Mouse (Mus musculus): Measurements from ENCODE around the gene Sprn. TPM values are rescaled to one million over a fixed set of nuclear protein-coding genes. Genes with fewer than 3 reads are reported as not detected.
"Not testable (repeated sequence)": the region's sequence is repeated elsewhere in the genome, so short reads cannot be mapped to it uniquely, and the experiment has no call there.

The Sprn gene
- total RNA-seq, 1 experiment from 2014 or later: 0.67 TPM

DNA sequence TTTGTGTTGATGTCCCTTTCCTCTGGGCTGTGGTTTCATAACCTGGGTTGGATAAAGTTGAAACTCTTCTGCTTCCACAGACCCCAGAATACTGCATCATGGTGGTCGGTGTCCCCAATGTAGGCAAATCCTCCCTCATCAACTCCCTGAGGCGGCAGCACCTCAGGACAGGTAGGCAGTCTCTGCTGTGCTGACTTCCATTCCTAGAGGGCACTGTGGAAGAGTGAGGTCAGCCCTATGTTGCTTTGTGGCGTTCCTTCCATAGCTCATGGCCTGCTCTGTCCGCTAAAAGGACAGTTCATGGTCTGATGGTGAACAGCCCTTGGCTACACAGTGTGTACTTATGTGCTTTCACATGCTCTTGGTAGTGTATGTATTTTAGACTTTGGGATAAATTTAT, 10.1 kb downstream of the Sprn start:
- no peak for DNase-seq

DNA sequence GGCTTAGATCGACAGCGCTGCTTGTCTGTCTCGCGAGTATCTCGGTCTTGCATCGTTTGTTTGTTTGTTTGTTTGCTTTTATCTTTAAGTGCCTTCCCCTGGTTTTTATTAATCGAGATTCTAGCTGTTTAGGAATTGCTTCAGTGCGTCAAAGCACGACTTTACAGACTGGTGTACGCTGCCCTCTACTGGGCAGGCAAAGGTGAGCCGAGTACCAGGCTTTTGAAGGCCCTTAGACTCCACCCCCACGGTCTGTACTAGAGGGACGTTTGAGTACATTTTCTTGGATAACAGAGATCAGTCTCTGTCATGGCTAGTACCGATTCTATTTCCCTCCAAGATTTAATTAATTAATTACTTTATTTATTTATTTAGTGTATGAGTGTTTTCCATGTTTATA, 13.3 kb downstream of the Sprn start:
- peak; percentile 85 for DNase-seq

DNA sequence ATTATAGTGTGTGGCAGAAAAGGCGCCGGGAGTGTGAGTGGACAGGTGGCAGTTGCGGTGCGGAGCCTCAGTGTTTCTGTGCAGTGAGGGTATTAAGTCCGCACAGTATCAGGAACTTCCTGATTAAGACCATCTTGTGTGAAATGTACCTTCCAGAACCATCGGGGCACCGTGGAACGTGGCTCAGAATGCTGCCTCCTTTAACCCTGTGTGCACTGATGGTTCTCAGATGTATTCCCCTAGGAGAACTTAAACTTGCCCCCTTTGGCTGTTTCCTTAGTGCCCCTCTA, 16.7 kb downstream of the Sprn start:
- no peak for DNase-seq

DNA sequence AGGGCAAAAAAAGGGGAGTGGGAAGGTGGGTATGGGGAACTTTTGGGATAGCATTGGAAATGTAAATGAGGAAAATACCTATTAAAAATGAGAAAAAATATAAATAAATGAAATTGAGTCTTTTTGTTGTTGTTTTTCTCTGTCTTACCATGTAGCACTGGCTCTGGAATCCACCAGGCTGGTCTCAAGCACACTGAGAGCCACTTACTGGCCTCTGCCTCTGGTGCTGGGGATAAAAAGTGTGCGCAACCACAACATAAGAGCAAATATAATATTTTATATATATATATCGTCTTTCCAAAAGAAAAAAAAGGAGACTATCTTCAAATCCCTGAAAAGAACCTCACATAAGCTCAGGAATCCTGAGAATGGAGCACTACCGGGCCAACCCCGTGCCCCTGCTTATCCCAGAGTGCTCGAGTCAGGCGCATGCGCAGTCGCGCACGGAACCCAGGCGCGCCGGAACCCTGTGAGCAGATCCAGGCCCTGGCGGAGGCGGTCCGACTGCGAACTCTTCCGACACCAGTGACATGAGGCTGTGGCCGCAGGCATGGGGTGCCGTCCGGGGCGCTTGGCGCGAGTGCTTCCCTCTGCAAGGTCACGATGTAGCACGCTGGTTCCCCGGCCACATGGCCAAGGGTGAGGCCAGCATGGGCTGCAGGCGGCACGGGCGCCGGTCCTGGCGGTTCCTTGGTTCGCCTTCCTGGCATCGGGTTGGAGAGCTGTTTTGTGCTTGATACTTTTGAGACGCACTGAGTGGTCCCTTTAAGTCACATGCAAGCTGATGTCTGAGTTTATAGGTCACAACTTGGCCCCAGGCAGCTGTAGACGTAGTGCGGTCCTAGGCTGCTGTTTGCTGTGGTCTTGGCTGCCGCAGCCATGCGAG, 17.3 kb downstream of the Sprn start, which contains the start of gene Mtg1:
Mtg1 (plus strand) TSS at position 430 of the 886 bp plus-strand sequence.
- peak; percentile 97 for DNase-seq

DNA sequence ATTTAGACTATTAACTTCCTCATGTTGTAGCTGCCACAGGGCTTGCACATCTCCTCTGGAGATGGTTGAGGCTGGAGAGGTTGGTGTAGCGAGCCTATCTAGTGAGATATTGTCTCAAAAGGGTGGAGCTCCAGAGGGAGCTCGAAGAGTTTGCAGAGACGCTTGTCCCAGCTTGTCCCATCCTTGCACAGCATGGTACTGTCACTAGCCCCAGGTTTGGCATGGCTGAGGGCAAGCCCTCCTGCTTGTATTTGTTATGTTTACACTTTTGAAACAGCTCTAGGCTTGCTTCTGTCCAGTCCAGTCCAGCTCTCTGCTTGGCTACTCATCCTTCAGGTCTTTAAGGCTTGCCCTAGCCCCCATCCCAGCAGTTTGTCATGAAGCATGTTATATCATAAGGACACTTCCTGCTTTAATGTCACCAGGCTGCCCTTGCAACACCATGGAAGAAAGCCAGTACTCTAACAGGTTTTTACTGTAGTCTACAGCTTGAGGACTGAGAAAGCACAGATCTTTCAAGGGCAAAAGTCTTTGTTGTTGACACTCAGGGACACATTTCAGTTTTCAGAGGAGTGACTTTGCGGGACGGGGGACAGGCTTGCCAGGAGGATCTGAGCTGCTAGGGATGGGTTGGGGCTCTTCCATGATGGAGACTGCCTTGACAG, 19.4 kb downstream of the Sprn start:
- DNase-seq: peak; percentile 70

DNA sequence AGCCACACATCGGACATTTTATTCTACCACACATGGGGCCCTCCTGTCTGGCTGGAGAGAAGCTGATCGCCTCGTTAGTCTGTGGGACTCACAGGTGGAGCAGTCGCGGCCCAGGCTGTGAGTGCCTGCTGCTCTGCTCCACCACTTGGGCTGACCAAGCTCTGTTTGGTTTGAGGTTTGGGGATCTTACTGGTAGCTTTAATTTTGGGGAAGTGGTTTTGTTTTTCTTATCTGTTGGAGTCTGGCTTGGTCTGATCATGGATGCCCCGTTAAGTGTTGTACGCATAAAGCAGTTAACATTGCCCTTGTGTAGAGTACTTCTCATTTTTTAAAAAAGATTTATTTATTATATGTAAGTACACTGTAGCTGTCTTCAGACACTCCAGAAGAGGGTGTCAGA, 20.6 kb downstream of the Sprn start:
- DNase-seq: not testable (repeated sequence)

DNA sequence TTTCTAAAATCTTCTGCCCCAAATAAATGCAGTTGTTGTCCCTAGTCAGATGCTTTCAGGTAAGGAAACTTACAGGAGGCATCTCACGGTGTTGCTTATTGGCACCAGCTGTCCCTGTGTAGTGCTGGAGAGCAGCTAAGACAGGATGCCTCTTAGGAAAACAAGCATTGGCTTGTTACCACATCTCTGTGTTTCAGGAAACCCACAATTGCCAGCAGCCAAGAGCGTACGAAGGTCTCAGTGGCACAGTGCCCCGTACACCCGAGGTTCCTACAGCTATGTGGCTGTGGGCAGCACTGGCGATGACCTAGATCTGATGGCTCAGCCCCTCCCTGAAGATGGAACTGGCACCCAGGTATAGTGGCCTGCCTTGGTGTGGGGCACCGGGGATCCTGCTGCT, 22.5 kb downstream of the Sprn start:
- not testable (repeated sequence) for DNase-seq

DNA sequence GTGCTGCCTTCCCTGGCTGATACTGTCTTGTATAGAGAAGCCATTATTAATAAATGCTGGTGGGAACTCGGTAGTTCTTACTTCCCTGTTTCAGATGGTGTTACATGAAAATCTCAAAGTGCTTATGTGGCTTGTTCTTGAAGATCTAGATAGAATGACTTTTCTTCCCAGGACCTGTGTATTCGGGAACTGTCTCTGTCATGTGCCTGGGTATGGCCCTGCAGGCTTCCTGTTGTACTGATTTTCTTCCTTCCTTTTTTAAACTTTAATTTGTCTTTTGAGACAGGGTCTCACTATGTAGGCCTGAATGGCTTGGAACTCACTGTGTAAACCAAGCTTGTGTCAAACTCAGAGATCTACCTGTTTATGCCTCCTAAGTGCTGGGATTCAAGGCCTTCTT, 26.8 kb downstream of the Sprn start:
- DNase-seq: no peak

DNA sequence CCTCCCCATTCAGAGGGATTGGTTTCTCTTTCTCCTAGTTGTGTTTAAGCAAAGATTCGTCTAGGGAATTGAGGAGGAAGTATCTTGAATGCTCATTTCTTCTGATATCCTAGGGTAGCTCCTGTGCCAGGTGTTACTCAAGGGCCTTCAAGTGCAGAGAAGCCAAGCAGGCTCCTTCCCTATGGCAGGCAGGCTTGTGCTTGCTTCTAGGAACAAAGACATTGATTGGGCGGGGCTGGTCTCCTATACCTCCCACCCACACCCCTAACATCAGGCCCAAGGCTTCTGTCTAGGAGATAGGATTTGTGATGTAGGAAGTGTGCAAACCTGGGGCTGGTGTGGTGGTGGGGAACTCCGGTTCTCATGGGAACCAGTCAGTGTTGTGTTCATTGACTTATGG, 27.7 kb downstream of the Sprn start:
- DNase-seq: no peak

DNA sequence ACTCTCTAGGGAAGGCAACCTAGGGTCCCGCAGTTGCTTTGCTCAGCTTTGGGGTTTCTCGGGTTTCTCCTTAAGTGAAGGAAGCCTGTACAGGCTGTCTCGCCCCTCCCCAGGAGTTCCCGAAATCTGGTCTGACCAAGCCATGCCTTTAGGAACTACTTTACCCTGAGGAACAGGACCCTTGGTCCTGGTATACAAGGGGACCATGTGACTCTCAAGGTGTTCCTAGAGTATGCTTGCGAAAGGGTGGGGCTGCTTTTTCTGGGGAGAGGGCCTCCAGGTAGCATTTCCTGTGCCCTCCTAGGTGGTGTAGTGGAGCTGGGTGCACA, 28.7 kb downstream of the Sprn start:
- no peak for DNase-seq

DNA sequence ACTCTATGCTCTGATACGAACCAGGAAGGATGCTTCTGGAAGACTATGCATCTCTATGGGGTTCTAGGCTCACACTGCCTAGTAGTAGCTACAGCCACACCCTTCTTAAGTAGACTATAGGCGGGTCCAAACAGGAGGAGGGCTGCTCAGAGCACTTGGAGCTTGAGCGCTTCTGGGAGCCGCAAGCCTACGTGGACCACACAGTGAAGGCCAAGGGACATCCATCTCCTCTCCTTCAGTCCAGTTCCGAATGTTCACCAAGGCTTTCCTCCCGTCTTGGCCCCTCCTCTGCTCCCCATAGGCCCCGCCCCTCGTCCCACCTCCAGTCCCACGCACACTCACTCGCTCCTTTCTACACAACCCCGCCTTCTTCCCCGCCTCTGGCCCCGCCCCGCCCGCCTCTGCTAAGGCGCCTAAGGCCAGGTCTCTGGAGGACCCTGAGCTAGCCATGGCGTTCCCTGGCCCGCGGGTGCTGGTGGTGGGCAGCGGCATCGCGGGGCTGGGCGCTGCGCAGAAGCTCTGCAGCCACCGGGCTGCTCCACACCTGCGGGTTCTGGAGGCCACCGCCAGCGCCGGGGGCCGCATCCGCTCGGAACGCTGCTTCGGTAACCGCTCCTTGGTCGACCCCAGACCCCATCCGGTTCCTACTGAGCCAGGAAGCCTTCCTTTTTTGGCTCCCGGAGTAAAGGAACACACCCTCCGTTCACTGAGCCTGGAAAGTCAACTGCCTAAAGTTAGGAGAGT, 29.2 kb downstream of the Sprn start:
- peak; percentile 97 for DNase-seq

DNA sequence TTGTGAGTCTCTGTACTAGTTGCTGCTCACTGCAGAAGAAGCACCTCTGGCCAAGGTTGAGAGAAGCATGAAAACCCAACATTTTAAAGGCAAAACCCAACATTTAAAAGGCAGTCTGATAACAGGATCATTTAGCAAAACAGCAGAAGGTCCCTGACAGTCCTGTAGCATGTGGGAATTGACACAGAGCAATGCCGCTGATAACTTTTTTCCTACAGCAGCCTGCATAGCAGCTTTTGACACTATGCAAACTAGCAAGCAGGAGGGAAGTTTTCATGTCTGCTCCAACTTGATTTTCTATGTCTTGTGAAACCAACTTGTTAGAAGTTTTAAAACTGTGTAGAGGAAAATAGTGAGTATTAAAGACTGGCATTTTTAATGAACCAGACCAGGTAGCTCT, 30.3 kb downstream of the Sprn start:
- no peak for DNase-seq

DNA sequence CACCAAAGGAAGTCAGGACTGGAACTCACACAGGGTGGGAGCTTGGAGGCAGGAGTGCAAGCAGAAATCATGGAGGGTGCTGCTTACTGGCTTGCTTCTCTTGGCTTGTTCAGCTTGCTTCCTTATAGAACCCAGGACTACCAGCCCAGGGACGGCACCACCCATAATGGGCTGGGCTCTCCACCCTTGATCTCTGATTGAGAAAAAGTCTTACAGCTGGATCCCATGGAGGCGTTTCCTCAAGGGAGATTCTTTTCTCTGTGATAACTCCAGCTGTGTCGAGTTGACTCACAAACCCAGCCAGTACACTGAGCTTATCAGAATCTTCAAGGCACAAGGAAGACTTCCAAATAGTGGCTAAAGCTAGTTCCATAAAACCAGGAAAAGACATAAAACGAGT, 31.9 kb downstream of the Sprn start:
- no peak for DNase-seq

DNA sequence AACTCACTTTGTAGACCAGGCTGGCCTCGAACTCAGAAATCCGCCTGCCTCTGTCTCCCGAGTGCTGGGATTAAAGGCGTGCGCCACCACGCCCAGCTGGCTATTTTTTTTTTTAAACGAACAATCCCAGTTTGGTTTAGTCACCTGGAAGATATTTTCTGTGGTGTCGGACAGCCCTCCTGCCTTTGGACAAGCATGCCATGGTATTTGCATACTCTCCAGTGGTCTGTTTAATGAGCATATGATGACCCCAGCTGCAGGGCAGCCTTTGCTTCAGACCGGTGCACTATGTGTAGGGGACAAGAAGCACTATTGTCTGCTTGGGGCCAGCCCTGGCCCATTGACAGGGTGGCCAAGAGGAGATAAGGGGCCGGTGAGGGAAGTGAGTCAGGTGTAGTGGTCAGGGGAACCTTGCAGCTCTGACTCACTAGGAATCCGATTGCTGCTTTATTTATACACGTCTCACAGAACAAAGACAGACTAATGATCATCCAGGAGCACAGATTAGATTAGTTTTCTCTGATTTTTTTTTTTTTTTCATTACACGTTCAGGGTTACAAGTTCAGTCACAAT, 33.3 kb downstream of the Sprn start:
- DNase-seq: peak; percentile 32

DNA sequence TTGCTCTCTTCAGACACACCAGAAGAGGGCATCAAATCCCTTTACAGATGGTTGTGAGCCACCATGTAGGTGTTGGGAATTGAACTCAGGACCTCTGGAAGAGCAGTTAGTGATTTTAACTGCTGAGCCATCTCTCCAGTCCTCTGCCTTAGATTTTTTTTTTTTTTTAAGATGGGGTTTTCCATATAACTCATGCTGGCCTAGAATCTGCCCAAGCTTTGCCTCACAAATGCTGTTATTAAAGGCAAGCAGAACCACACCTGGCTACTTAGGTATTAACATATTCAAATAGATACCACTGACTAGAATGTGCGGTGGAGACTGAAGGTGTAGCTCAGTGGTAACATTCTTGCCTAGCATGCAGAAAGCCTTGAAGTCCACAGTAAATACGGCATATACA, 34.2 kb downstream of the Sprn start:
- DNase-seq: no peak

DNA sequence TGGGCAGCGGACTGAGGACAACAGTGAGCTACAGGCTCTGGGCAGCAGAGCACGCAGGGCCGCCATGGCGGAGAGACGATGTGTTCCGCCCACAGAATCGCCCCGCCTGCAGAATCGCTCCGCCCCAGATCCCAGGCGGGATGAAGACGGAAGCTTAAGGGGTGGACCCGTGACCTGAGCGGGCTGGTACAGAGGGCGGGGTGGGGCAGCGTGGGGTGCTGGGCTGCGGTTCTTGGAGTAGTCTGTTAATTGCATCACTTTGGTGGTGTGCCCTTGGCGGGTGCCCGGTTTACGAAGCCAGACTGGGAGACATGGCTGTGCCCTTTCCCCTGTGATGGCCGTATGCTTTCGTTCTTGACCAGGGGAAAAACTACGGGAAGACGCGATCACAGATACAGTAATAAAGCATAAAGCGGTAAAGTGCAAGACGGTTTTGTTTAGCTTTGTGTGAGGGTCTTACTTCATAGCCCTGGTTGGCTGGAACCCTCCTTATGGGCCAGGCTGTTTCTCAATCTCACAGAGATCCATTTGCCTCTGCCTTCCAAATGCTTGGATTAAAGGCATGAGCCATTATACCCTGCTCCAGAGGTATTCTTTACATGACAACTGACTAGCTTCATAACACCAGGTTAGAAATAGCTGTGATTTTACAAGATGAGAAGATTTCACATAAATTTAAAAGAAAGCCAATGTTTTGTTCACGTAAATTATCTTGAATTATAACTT, 38.2 kb downstream of the Sprn start, which contains the start of gene Echs1:
Echs1 (minus strand) TSS at position 148 of the 726 bp plus-strand sequence.
- peak; percentile 97 for DNase-seq

DNA sequence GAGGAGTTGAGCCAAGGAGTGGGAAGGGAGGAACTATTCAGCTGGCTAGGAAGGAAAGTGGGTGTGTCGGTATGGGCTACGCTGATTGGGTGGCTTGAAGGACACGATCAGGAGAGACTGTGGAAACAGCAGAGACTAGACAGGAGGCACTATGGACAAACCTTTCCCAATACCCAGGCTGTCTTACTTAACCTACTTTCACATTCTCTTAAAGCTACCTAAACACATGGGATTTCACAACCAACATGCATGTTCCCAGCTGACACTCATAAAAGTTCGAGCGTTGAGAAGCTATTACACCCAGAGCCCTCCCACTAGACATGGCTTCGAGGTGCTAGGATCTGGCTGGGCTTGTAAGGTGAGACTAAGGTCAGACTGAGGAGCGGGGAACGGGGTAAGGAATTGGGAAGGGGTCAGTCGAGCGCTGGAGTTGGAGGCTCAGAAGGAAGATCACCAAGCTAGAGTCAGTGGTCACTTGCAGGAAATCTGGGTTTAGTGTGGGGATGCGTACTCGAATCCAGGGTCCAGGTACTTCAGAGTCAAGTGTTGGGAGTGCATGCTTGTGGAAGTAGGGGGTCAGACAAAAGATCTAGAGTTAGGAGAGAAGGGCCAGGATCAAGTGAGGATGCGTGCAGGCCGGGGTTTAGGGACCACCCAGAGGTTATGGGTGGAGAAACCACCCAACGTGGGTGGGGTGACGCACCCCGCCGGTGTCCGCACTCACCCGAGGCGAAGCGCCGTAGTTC, 38.9 kb downstream of the Sprn start, which contains the start of gene Paox:
Paox (plus strand) TSS at position 217 of the 746 bp plus-strand sequence.
- peak; percentile 83 for DNase-seq

DNA sequence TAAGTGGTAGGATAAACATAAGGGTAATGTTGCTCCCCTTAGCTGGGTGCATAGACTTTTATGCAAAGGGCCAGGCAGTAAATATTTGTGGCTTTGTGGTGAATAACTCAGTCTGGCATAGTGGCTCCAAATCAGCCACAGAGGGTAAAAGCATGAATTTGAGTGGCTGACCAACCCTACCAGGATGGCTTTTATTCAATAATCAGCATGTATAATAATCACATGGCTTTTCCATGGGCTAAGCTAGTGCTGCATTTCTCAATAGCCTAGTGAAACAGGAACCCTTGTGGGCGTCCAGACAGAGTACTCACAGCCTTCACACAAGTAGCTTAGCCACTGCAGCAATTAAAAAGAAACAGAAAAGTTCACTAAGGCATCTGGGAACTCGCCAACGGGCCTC, 42.7 kb downstream of the Sprn start:
- DNase-seq: no peak

DNA sequence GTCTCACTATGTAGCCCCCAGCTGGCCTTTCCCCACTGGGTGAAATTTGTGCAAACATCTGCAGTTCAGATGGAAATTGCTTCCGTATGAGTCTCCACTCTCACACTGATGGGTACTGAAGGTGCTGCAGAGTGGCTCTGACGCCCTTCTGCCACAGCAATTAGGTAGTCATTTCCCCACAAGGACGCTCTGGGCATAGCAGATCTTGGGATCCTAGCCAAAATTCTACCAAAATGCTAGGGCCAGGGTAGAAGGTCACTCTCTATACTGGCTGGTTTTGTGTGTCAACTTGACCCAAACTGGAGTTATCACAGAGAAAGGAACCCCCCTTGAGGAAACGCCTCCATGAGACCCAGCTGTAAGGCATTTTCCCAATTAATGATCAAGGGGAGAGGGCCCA, 50.7 kb downstream of the Sprn start:
- DNase-seq: peak; percentile 56

DNA sequence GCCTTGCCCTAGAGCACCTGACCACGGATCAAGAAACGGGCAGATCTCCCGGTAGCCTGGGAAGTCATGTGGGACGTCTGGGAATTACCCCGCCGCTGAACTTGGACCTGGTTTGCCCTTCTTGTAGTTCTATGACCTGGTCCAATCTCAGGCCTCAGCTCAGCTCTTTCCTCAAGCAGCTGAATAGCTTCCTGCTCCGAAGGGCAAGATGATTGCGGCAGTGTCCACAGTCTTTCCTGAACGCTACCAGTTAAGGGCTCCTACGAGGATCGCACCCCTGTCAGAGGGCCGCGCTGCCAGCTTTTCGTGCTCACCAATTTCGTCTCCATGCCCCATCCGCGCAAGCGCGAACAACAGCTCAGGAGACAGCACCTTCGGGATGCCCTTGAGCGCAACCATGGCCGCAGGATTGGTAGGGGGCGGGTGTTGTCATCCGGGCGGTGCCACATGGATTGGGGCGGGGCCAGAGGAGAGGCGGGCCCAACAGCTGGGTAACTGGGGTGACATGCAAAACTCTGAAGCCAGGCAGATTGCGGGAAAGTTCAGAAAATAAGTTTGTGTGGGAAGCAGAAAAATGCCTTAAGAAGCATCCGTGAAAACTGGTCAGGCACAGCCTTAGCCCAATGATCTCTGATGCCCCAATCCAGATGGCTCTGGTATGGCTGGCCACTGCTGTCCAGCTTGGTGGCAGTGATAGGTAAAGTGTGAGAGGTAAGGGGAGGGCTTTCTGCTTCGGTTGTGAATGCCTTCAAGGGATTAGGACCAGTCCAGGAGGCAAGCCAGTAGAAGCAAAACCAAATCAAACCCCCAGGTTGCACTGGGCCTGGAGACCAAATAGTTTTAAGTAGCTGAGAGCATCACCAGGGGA, 52.5 kb downstream of the Sprn start, which contains the start of gene Fuom:
Fuom (minus strand) TSS at position 449 of the 868 bp plus-strand sequence.
- peak; percentile 98 for DNase-seq

Measured in adrenal gland, postnatal 14 days (tissue).